8 mouse cellular contexts compared by ENCODE assay signal in genomic region chr13:46272811-46273452, GRCm38 (mm10). TPM values are rescaled to one million over a fixed set of nuclear protein-coding genes. Genes with fewer than 3 reads are reported as not detected.
DNase-seq lines count a peak whose midpoint lies in the region; ATAC-seq and TF ChIP-seq lines count a peak whose summit lies in the region.

No protein-coding gene starts in this region.

- no peak for ATAC-seq in forebrain, embryonic 15.5 days (replicated peaks)
- no peak for ATAC-seq in intestine, embryonic 15.5 days
- ATAC-seq in midbrain, postnatal 0 days (ENCODE audit: low FRiP score) = no peak

- H3K27me3 ChIP-seq in forebrain, embryonic 15.5 days = no peaks in the 10 kb centered on the region
- no peaks in the 10 kb centered on the region for H3K27me3 ChIP-seq in intestine, embryonic 15.5 days (replicated peaks)
- H3K27me3 ChIP-seq in midbrain, postnatal 0 days (ENCODE audit: insufficient read depth, low read length) = no peaks in the 10 kb centered on the region

- intact Hi-C loops in gastrocnemius, adult 2 months (cut with DNase I) = no loop called here

- no peaks in the 10 kb centered on the region for H3K36me3 ChIP-seq in forebrain, embryonic 15.5 days
- H3K36me3 ChIP-seq in intestine, embryonic 15.5 days = no peaks in the 10 kb centered on the region
- H3K36me3 ChIP-seq in midbrain, postnatal 0 days (ENCODE audit: insufficient read depth, low read length) = no peaks in the 10 kb centered on the region

- DNase-seq in gastrocnemius, adult 2 months = peak; percentile 50
- DNase-seq in gastrocnemius, adult 18-20 months (ENCODE audit: low spot score) = no peak
- DNase-seq in midbrain, postnatal 0 days (ENCODE audit: low spot score) = no peak
- no peak for DNase-seq in layer of hippocampus, postnatal 14 days (ENCODE audit: low spot score in 2 of 2)
- no peak for DNase-seq in adrenal gland, adult (ENCODE audit: inconsistent age in 2 of 2, low spot score in 1 of 2)
- DNase-seq in thymus, postnatal 14 days = no peak

- peak overlapping the region; percentile 59 for H3K4me3 ChIP-seq in gastrocnemius, adult 2 months
- H3K4me3 ChIP-seq in forebrain, embryonic 15.5 days = no peak overlapping the region
- peak overlapping the region; percentile 7; the same call in 1 of the 2 replicates for H3K4me3 ChIP-seq in intestine, embryonic 15.5 days (replicated peaks)
- no peak overlapping the region for H3K4me3 ChIP-seq in midbrain, postnatal 0 days (ENCODE audit: low read depth, low read length)

- peaks cover 24% of the 10 kb centered on the region for H3K4me1 ChIP-seq in forebrain, embryonic 15.5 days
- H3K4me1 ChIP-seq in intestine, embryonic 15.5 days (replicated peaks) = peaks cover 20% of the 10 kb centered on the region
- peaks cover 6% of the 10 kb centered on the region; the same call in 1 of the 2 replicates for H3K4me1 ChIP-seq in midbrain, postnatal 0 days (ENCODE audit: insufficient read depth, low read length)

- peak overlapping the region; percentile 77 for H3K27ac ChIP-seq in gastrocnemius, adult 2 months
- H3K27ac ChIP-seq in forebrain, embryonic 15.5 days (replicated peaks) = no peak overlapping the region
- 0 out of 2 replicates have a peak overlapping the region, but pooled peaks have one; percentile 27 for H3K27ac ChIP-seq in intestine, embryonic 15.5 days
- 0 out of 2 replicates have a peak overlapping the region, but pooled peaks have one; percentile 18 for H3K27ac ChIP-seq in midbrain, postnatal 0 days (ENCODE audit: low read depth, low read length)

- H3K4me2 ChIP-seq in forebrain, embryonic 15.5 days (replicated peaks) = 0 out of 2 replicates have a peak overlapping the region, but pooled peaks have one; percentile 10
- H3K4me2 ChIP-seq in intestine, embryonic 15.5 days (replicated peaks) = peak overlapping the region; percentile 52
- H3K4me2 ChIP-seq in midbrain, postnatal 0 days (ENCODE audit: low read depth, low read length, poor library complexity, severe bottlenecking) = peak overlapping the region; percentile 25

- no peak for TF ChIP-seq CTCF in gastrocnemius, adult 2 months (IDR thresholded peaks at IDR 0.05)
- TF ChIP-seq CTCF in midbrain, postnatal 0 days (IDR thresholded peaks at IDR 0.05) = no peak

- WGBS in forebrain, embryonic 15.5 days = 15% methylated on average over 17 of the region's 17 CpGs
- WGBS in intestine, embryonic 15.5 days = 8% methylated on average over 17 of the region's 17 CpGs
- 11% methylated on average over 17 of the region's 17 CpGs for WGBS in midbrain, postnatal 0 days

- no peaks in the 10 kb centered on the region for H3K9me3 ChIP-seq in forebrain, embryonic 15.5 days
- no peaks in the 10 kb centered on the region for H3K9me3 ChIP-seq in intestine, embryonic 15.5 days
- no peaks in the 10 kb centered on the region for H3K9me3 ChIP-seq in midbrain, postnatal 0 days (ENCODE audit: low read length)

- no peak overlapping the region for H3K9ac ChIP-seq in forebrain, embryonic 15.5 days (replicated peaks)
- no peak overlapping the region; the same call in 1 of the 2 replicates for H3K9ac ChIP-seq in intestine, embryonic 15.5 days
- no peak overlapping the region for H3K9ac ChIP-seq in midbrain, postnatal 0 days (replicated peaks; ENCODE audit: low read length, poor library complexity, severe bottlenecking)

RNA-seq across cellular contexts. Expression of gene Stmnd1, which starts 0.6 kb away (rescaled TPM):
- total RNA-seq in gastrocnemius, adult 2 months (2021) = under 1 TPM; 0.17 to 0.18 TPM
- not detected for total RNA-seq in gastrocnemius, adult 18-20 months (2021)
- not detected in 2 replicates for polyA plus RNA-seq in forebrain, embryonic 15.5 days (2015; fragmentation: Nextera tagmentation; extraction: Ambion mirVana)
- not detected in 2 replicates for polyA plus RNA-seq in intestine, embryonic 15.5 days (2015; fragmentation: Nextera tagmentation; extraction: Ambion mirVana)
- total RNA-seq in midbrain, postnatal 0 days (2014; rRNA removed) = 0.19 TPM in 1 of 2 replicates, not detected in the other
- polyA plus RNA-seq in midbrain, postnatal 0 days (2015; fragmentation: Nextera tagmentation; extraction: Ambion mirVana) = not detected in 2 replicates
- total RNA-seq in layer of hippocampus, postnatal 14 days (2021) = under 1 TPM in 1 of 2 experiments, not detected in 1; 0.23 TPM

Comparison
In these comparisons a context has a peak if more than half of its experiments do, and no peak if none do; other contexts are left out.
1. H3K4me3 ChIP-seq: peak in gastrocnemius, adult 2 months (single experiment) and intestine, embryonic 15.5 days (single experiment); none in forebrain, embryonic 15.5 days (single experiment) and midbrain, postnatal 0 days (single experiment).
2. Peak in every context shown above with its lines, with median percentiles within 50 percentile points of each other: H3K4me2 ChIP-seq.